In genomic region chr6:116072746-116073261, GRCm38 (mm10) we compare ENCODE assay signal across 9 mouse cellular contexts.
DNase-seq lines count a peak whose midpoint lies in the region; ATAC-seq and TF ChIP-seq lines count a peak whose summit lies in the region.
"Had no signal": no experiment of that assay in that cellular context is flagged by ENCODE, and none has a peak within 500 bp of the region (broad histone marks: within the 10 kb centered on the region; RNA-seq: fewer than 3 reads in every experiment).

No protein-coding gene starts in this region.

- H3K4me2 ChIP-seq in intestine, embryonic 14.5 days (ENCODE audit: low read length), result peak overlapping the region; percentile 13; the same call in 1 of the 2 replicates
- H3K4me2 ChIP-seq in intestine, embryonic 16.5 days (ENCODE audit: low read depth, low read length), result no peak overlapping the region; the same call in 1 of the 2 replicates
- H3K4me2 ChIP-seq in embryonic facial prominence, embryonic 14.5 days (ENCODE audit: low read depth, low read length), result peak overlapping the region; percentile 25; the same call in 1 of the 2 replicates
- peak overlapping the region; percentile 4; the same call in 1 of the 2 replicates for H3K4me2 ChIP-seq in lung, embryonic 14.5 days
- H3K4me2 ChIP-seq: limb, embryonic 15.5 days had no signal

- WGBS in intestine, embryonic 14.5 days, result 44% methylated on average over 8 of the region's 8 CpGs
- WGBS in intestine, embryonic 16.5 days, result 43% methylated on average over 8 of the region's 8 CpGs
- WGBS in embryonic facial prominence, embryonic 14.5 days, result 61% methylated on average over 8 of the region's 8 CpGs
- WGBS in lung, embryonic 14.5 days, result 33% methylated on average over 8 of the region's 8 CpGs

- H3K27me3 ChIP-seq in intestine, embryonic 14.5 days (replicated peaks; ENCODE audit: control insufficient read depth, insufficient read depth, low read length), result no peaks in the 10 kb centered on the region
- H3K27me3 ChIP-seq in intestine, embryonic 16.5 days (replicated peaks; ENCODE audit: control insufficient read depth, insufficient read depth, low read length), result no peaks in the 10 kb centered on the region
- H3K27me3 ChIP-seq in embryonic facial prominence, embryonic 14.5 days (replicated peaks; ENCODE audit: control insufficient read depth, insufficient read depth, low read length), result no peaks in the 10 kb centered on the region
- H3K27me3 ChIP-seq in lung, embryonic 14.5 days (ENCODE audit: insufficient read depth, low read length), result no peaks in the 10 kb centered on the region
- H3K27me3 ChIP-seq: limb, embryonic 15.5 days had no signal

- H3K27ac ChIP-seq in intestine, embryonic 14.5 days (ENCODE audit: low read depth), result peak overlapping the region; percentile 28; the same call in 1 of the 2 replicates
- H3K27ac ChIP-seq in intestine, embryonic 16.5 days (ENCODE audit: low read length), result no peak overlapping the region
- peak overlapping the region; percentile 40 for H3K27ac ChIP-seq in embryonic facial prominence, embryonic 14.5 days (replicated peaks; ENCODE audit: low read depth, low read length)
- peak overlapping the region; percentile 1; the same call in 1 of the 2 replicates for H3K27ac ChIP-seq in lung, embryonic 14.5 days (ENCODE audit: low read depth)
- H3K27ac ChIP-seq: limb, embryonic 15.5 days had no signal

- DNase-seq in intestine, embryonic 14.5 days (ENCODE audit: low spot score), result no peak
- DNase-seq in embryonic facial prominence, embryonic 14.5 days (ENCODE audit: low spot score), result peak; percentile 32
- DNase-seq in heart, postnatal 36 days, result peak; percentile 38 to 72
- peak; percentile 65 for DNase-seq in lung, embryonic 14.5 days
- peak; percentile 53 for DNase-seq in retina, embryonic 14.5 days (ENCODE audit: low spot score)
- no peak for DNase-seq in thymus, postnatal 0 days (ENCODE audit: low spot score)
- DNase-seq in urinary bladder, adult 18-20 months (ENCODE audit: low spot score in 2 of 2), result no peak

- no peaks in the 10 kb centered on the region for H3K36me3 ChIP-seq in intestine, embryonic 14.5 days (ENCODE audit: control insufficient read depth, insufficient read depth, low read length)
- H3K36me3 ChIP-seq in intestine, embryonic 16.5 days (ENCODE audit: control insufficient read depth, insufficient read depth, low read length), result no peaks in the 10 kb centered on the region
- H3K36me3 ChIP-seq in embryonic facial prominence, embryonic 14.5 days (ENCODE audit: control insufficient read depth, insufficient read depth, low read length), result no peaks in the 10 kb centered on the region
- H3K36me3 ChIP-seq in lung, embryonic 14.5 days (ENCODE audit: insufficient read depth), result no peaks in the 10 kb centered on the region

- ATAC-seq in intestine, embryonic 14.5 days (replicated peaks; ENCODE audit: low FRiP score, low TSS enrichment, low read depth), result no peak
- no peak for ATAC-seq in intestine, embryonic 16.5 days
- no peak for ATAC-seq in embryonic facial prominence, embryonic 14.5 days (ENCODE audit: low read depth)
- peak; percentile 41; the same call in 1 of the 2 replicates for ATAC-seq in lung, embryonic 14.5 days (ENCODE audit: insufficient read depth)

- intact Hi-C loops in heart, postnatal 36 days (cut with DNase I), result loop anchor here (2.0 to 5.0 kb wide), 2 partner anchors 16 to 49 kb away; no protein-coding TSS in a partner anchor

- TF ChIP-seq CTCF in lung, embryonic 14.5 days (IDR thresholded peaks at IDR 0.05; ENCODE audit: low read depth), result no peak

- H3K4me1 ChIP-seq in intestine, embryonic 14.5 days (replicated peaks; ENCODE audit: control insufficient read depth, insufficient read depth, low read length), result peaks cover 5% of the 10 kb centered on the region
- H3K4me1 ChIP-seq in intestine, embryonic 16.5 days (ENCODE audit: control insufficient read depth, insufficient read depth, low read length), result peaks cover 9% of the 10 kb centered on the region
- H3K4me1 ChIP-seq in embryonic facial prominence, embryonic 14.5 days (ENCODE audit: control insufficient read depth, insufficient read depth, low read length), result peaks cover 12% of the 10 kb centered on the region
- no peaks in the 10 kb centered on the region; the same call in 1 of the 2 replicates for H3K4me1 ChIP-seq in lung, embryonic 14.5 days (ENCODE audit: insufficient read depth)

- H3K4me3 ChIP-seq in intestine, embryonic 14.5 days (ENCODE audit: low read depth, low read length), result no peak overlapping the region
- no peak overlapping the region for H3K4me3 ChIP-seq in intestine, embryonic 16.5 days (ENCODE audit: low read length)
- H3K4me3 ChIP-seq in embryonic facial prominence, embryonic 14.5 days (ENCODE audit: low read depth, low read length), result no peak overlapping the region
- no peak overlapping the region for H3K4me3 ChIP-seq in lung, embryonic 14.5 days (ENCODE audit: low read depth, low read length)
- H3K4me3 ChIP-seq: limb, embryonic 15.5 days had no signal

- H3K9me3 ChIP-seq in intestine, embryonic 14.5 days (ENCODE audit: control insufficient read depth, low read length), result no peaks in the 10 kb centered on the region
- no peaks in the 10 kb centered on the region for H3K9me3 ChIP-seq in intestine, embryonic 16.5 days (ENCODE audit: control insufficient read depth, low read length)
- H3K9me3 ChIP-seq in embryonic facial prominence, embryonic 14.5 days (ENCODE audit: control insufficient read depth, low read length), result no peaks in the 10 kb centered on the region
- H3K9me3 ChIP-seq in lung, embryonic 14.5 days (ENCODE audit: low read depth, low read length), result no peaks in the 10 kb centered on the region
- H3K9me3 ChIP-seq: limb, embryonic 15.5 days had no signal

- H3K9ac ChIP-seq in intestine, embryonic 14.5 days (ENCODE audit: low read length), result no peak overlapping the region
- no peak overlapping the region for H3K9ac ChIP-seq in intestine, embryonic 16.5 days (ENCODE audit: low read depth, low read length)
- H3K9ac ChIP-seq in embryonic facial prominence, embryonic 14.5 days (ENCODE audit: low read depth, low read length), result no peak overlapping the region
- no peak overlapping the region for H3K9ac ChIP-seq in lung, embryonic 14.5 days
- H3K9ac ChIP-seq: limb, embryonic 15.5 days had no signal

Comparison
In these comparisons a context has a peak if more than half of its experiments do, and no peak if none do; other contexts are left out.
1. DNase-seq: peak in embryonic facial prominence, embryonic 14.5 days (single experiment), heart, postnatal 36 days (2 of 2), lung, embryonic 14.5 days (single experiment) and retina, embryonic 14.5 days (single experiment); none in intestine, embryonic 14.5 days (single experiment), thymus, postnatal 0 days (single experiment) and urinary bladder, adult 18-20 months (0 of 2).